Mouse (Mus musculus): ENCODE measurements at regions not wholly inside any gene's neighbourhood (a gene's known extent, or its start where the extent isn't known, plus 50 kb on each side); places are given as distances from the start of the nearest gene placed in this dataset.
A peak's percentile ranks its signal among the peaks of the same experiment; 100 is the strongest.

DNA sequence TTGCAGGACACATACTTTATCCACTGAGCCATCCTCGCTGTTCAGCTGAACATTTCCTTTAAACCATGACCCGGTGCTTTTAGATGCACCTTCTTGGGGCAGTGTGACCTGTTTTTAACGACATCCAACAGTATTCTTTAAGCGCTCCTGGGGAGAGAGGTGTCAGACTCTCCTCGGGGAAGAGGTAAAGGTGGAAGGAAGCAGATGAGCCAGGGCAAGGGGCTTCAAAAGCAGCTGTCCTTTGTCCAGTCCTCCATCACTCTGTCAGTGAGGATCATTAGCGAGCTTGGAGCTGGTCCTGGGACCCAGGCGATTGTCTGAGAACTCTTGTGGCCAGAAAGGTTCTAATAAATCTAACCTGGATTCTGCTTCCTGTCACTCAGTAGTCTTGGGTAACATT lies 72.4 kb upstream of the Lrig1 start:
- no peak for DNase-seq (ENCODE audit: low spot score)

DNA sequence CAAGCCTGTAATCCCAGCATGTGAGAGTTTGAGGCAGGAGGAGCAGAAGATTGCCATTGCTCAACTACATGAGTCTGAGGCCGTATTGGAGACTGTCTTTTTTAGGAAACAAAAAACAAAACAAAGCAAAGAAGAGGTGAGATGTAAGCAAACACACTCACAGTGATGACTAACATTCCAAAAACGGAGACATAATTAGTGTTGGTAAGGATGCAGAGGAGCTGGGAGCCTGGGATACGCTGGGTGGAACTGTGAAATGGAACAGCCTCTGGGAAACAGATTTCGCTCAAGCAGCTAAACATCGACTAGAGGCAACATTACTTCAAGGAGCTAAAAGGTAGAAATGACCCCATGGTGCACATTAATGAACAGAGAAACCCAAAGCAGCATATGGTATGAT lies 68.3 kb upstream of the Lrig1 start:
- DNase-seq (ENCODE audit: low spot score): no peak

DNA sequence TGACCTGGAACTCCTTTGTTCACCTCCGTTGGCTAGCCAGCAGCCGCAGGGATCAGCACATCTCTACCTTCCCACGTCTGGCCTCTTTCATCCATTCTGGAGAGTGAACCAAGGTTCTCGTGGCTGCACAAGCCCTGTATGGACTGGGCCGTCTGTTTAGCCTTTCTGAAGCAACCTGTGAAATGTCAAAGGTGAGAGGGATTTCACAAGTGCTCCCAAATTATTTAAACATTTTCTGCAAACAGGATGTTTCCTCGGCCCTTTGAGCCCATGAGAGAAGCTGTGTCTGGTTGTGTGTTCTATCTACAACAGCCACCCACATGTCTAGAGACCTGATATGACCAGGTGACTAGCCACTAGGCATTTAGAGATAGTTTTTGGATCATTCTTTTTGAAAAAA lies 65.8 kb upstream of the Lrig1 start:
- no peak for DNase-seq (ENCODE audit: low spot score)

DNA sequence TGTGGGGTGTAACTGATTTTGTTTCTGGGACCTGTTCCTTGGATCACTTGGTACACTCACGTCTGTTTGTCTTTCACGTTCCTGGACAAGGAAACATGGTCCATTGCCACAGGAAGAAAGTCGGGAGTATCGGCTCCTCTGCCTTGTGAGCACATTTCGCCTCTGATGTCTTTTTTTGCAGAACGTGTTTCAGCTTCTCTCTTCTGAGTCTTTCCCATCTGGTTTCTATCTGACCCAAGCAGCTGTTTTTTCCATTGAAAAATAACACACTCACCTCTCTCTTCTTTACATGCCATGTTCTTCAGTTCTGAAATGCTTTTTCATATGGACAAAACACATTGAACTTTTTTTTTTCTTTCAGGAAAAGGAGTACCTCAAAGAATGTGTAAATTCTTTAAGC lies 61.4 kb upstream of the Lrig1 start:
- no peak for DNase-seq (ENCODE audit: low spot score)

DNA sequence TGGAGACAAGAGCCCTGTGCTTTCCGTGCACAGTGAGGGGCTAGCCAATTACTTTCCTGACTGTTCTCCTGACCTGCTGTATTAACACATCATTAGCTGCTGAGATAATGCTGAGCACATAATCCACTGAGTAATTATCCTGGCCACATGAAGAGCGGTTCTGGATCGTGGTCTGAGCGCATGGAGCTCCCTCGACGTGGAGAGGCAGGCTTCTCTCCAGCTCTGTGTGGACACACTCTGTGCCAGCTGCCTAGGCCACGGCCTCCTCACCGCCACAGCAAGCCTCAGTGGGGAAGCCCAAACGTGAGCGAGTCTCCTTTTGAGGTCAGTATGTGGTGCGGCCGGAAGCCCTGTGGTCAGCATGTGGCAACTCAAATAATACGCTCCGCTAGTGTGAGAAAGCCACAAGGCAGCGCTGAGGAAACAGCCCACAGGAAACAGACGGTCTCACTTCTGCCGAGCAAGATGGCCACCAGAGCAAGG lies 60.7 kb upstream of the Lrig1 start:
- DNase-seq (ENCODE audit: low spot score): peak; percentile 76

DNA sequence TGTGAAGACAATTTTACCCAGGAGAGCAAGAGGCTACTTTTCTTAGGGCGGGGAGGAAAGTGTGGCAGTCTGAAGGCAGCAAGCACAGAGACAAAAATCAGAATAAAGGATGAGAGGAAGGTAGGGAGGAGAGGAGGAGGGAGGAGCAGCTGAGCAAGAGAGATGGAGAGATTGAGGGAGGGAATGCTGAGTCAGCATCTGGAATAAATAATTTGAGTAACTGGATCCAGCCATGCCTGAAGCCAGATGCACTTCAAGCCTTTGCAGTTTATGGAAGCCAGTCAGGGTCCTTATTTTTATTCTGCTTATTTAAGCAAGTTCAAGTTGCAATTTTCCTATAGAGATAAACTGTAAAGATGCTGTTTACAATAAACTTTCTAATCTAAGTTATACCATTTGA lies 59.7 kb upstream of the Lrig1 start:
- DNase-seq (ENCODE audit: low spot score): no peak

DNA sequence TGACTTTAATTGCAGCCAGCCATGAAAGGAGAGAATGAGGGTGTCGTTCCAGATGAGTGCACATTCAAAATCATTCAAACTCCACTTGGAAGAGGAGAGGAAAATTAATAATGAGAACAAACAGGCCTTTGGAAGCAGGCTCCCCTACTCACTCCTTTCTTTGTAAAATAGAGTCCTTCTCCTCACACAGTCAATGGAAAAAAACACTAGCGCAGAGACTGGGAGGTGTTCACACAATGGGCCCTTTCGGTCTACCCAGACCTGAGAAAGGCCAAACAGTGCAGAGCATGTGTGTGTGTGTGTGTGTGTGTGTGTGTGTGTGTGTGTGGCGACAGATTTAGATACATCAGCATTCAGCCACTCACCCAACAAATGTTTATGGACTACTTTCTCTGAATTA lies 56.0 kb upstream of the Lrig1 start:
- DNase-seq (ENCODE audit: low spot score): no peak

DNA sequence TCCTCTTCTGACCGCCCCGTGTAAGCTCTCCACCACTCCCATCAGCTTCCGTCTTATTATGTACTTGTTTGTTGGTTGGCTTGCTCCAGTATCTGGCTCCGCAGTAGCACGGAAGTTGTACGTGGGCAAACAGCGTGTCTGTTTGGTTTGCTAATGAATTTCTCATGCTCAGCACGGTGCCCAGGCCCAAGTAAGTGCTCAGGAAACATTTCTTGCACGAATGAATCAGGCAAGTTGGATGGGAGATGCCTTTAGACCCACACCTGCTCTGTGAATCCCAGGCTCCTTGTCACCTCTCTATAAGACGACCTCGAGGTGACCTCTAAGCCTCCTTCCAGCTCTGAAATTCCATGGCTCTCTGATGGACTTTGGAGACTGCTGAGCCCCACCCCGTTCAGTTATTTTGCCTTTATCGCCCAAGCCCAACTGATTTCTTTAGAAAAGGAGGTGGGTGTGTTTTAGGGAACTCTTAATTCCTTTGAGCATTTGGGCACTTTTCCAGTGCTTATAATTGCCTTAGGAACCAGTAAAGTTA lies 55.4 kb upstream of the Lrig1 start:
- DNase-seq (ENCODE audit: low spot score): no peak

DNA sequence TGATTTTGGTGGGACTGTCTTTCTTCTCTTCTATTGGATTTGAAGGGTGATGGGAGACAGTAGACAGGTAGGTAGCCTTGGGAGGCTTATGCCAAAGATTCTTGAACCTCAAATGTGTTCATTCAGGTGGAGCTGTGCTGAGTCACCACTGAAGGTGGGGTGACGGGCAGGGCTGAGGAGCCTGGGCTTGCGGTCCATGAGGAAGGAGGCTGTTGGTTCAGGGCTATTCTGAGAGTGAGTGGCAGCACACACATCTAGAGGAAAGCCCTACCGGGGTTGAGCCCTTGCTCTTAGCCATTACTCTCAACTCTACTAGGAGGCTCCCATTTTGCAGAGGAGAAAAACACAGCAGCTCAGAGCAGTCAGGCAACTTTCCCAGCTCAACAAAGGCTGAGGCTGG lies 54.6 kb upstream of the Lrig1 start:
- no peak for DNase-seq (ENCODE audit: low spot score)

DNA sequence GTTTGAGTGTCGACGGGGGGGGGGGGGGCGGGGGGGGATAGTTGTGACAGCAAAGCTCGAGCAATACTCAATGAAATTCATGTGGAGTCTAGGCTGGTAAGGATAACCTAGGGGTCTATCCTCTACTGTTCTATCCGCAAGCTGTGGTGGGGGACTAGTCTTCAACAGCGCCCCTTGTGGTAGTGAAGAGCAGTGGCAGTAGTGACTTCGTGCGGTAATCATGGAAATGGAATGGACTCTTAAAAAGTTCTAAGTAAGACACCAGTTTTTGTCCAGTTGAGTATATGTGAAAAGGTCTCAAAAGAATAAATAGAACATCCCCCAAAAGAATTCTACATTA lies 51.1 kb upstream of the Lrig1 start:
- peak; percentile 20 for DNase-seq (ENCODE audit: low spot score)

DNA sequence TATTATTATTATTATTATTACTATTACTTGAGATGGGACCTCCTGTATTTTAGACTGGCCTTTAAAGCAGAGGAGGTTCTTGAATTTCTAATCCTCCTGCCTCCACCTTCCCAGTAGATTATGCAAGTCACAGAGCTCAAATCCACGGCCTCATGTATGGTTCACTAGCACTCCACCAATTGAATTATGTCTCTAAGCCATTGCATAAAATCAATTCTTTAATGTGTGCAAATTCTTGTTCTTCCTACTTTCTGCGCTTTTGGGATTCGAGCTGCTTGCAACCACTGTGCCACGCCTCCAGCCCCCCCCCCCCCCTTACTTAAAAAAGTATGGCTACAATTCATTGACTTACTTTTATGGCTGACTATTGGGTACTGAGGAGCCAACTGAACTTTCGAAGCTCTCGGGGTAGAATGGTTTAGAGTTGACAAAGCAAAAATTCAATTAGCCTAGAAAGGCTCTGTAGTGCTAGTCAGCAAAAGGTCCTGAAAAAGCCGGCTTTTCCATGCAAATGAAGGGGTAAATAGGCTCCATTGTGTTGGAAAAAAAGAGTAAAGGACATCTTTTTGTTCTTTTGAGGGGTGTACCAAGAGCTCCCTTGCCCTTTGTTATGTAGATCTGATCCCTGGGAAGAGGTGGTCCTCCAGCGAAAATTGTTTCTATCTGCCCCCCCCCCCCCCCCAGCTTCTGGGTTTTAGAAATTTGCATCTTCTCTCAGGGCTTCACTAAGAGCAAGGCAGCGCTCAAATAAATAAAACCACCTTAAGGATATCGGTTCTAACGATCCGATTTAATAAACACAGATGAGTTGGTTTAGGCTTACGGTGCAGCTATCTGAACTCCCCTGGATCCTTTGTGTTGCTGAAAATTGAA lies 50.5 kb upstream of the Lrig1 start:
- no peak for DNase-seq (ENCODE audit: low spot score)

All from T-cell, adult 2 months (primary cell).